Mouse (Mus musculus): Measurements from ENCODE around the gene Glipr2. TPM values are rescaled to one million over a fixed set of nuclear protein-coding genes. Genes with fewer than 3 reads are reported as not detected.

Gene Glipr2
- total RNA-seq, 2 experiments from 2014 or later, result 5.5 to 8.9 TPM

GRCm38 (mm10) chr4:43968650-43969049 is 11.4 kb downstream of the Glipr2 start:
- intact Hi-C loops (cut with DNase I), result no loop called here
- peak; percentile 75 to 77 for DNase-seq

GRCm38 (mm10) chr4:43969373-43969772 is 12.2 kb downstream of the Glipr2 start:
- intact Hi-C loops (cut with DNase I), result no loop called here
- DNase-seq, result no peak

- DNase-seq, result no peak
- intact Hi-C loops (cut with DNase I), result loop anchor here (10.0 kb wide), 1 partner anchor 226 kb away; no protein-coding TSS in a partner anchor
Measured at GRCm38 (mm10) chr4:43970393-43971330, 13.5 kb downstream of the Glipr2 start.

GRCm38 (mm10) chr4:43971541-43972136 is 14.4 kb downstream of the Glipr2 start:
- no peak for DNase-seq
- intact Hi-C loops (cut with DNase I), result loop anchor here (10.0 kb wide), 1 partner anchor 227 kb away; no protein-coding TSS in a partner anchor

GRCm38 (mm10) chr4:43972137-43972591 is 15.0 kb downstream of the Glipr2 start:
- peak in 1 of 2 experiments; percentile 41 for DNase-seq
- intact Hi-C loops (cut with DNase I), result loop anchor here (10.0 kb wide), 1 partner anchor 227 kb away; no protein-coding TSS in a partner anchor

GRCm38 (mm10) chr4:43973526-43973981 is 16.4 kb downstream of the Glipr2 start:
- DNase-seq, result peak; percentile 62 to 69
- intact Hi-C loops (cut with DNase I), result loop anchor here (10.0 kb wide), 1 partner anchor 229 kb away; no protein-coding TSS in a partner anchor

GRCm38 (mm10) chr4:43974914-43975616 is 17.9 kb downstream of the Glipr2 start:
- DNase-seq, result no peak
- intact Hi-C loops (cut with DNase I), result loop anchor here (10.0 kb wide), 1 partner anchor 230 kb away; no protein-coding TSS in a partner anchor

GRCm38 (mm10) chr4:43976223-43976740 is 19.1 kb downstream of the Glipr2 start:
- no peak for DNase-seq
- intact Hi-C loops (cut with DNase I), result loop anchor here (10.0 kb wide), 1 partner anchor 231 kb away; no protein-coding TSS in a partner anchor

- intact Hi-C loops (cut with DNase I), result loop anchor here (10.0 kb wide), 1 partner anchor 234 kb away; no protein-coding TSS in a partner anchor
- peak; percentile 64 to 73 for DNase-seq
Measured at GRCm38 (mm10) chr4:43978521-43979443, 21.6 kb downstream of the Glipr2 start.

- intact Hi-C loops (cut with DNase I), result loop anchor here (5.0 to 10.0 kb wide), 2 partner anchors 32 to 235 kb away; no protein-coding TSS in a partner anchor
Measured at GRCm38 (mm10) chr4:43979746-43980145, 22.5 kb downstream of the Glipr2 start.

GRCm38 (mm10) chr4:43980236-43980635 is 23.0 kb downstream of the Glipr2 start:
- intact Hi-C loops (cut with DNase I), result loop anchor here (5.0 kb wide), 1 partner anchor 33 kb away; no protein-coding TSS in a partner anchor
- no peak for DNase-seq

More at GRCm38 (mm10) chr4:43979746-43980145, 22.5 kb downstream of the Glipr2 start:
- peak in 1 of 2 experiments; percentile 57 for DNase-seq

GRCm38 (mm10) chr4:43980846-43981245 is 23.6 kb downstream of the Glipr2 start:
- no peak for DNase-seq

GRCm38 (mm10) chr4:43981251-43981650 is 24.1 kb downstream of the Glipr2 start:
- intact Hi-C loops (cut with DNase I), result loop anchor here (5.0 kb wide), 1 partner anchor 34 kb away; no protein-coding TSS in a partner anchor
- DNase-seq, result no peak

More at GRCm38 (mm10) chr4:43980846-43981245, 23.6 kb downstream of the Glipr2 start:
- intact Hi-C loops (cut with DNase I), result loop anchor here (5.0 kb wide), 1 partner anchor 34 kb away; no protein-coding TSS in a partner anchor

GRCm38 (mm10) chr4:43982053-43982732 is 25.0 kb downstream of the Glipr2 start:
- intact Hi-C loops (cut with DNase I), result loop anchor here (1.0 to 5.0 kb wide), 3 partner anchors 35 to 76 kb away; no protein-coding TSS in a partner anchor
- peak; percentile 96 to 98 for DNase-seq

GRCm38 (mm10) chr4:43983181-43983580 is 26.0 kb downstream of the Glipr2 start, which contains the start of gene Ccin:
Ccin (plus strand) TSS chr4:43983483.
- DNase-seq, result no peak
- intact Hi-C loops (cut with DNase I), result loop anchor here (5.0 kb wide), 1 partner anchor 36 kb away; no protein-coding TSS in a partner anchor

- DNase-seq, result no peak
- intact Hi-C loops (cut with DNase I), result loop anchor here (5.0 kb wide), 1 partner anchor 36 kb away; no protein-coding TSS in a partner anchor
Measured at GRCm38 (mm10) chr4:43983756-43984155, 26.6 kb downstream of the Glipr2 start.

- no peak for DNase-seq
- intact Hi-C loops (cut with DNase I), result loop anchor here (5.0 kb wide), 1 partner anchor 37 kb away; no protein-coding TSS in a partner anchor
Measured at GRCm38 (mm10) chr4:43984326-43984725, 27.1 kb downstream of the Glipr2 start.

Measured in heart, postnatal 14 days (tissue).